Mouse (Mus musculus) erythroblast, embryonic 14.5 days (primary cell): ENCODE measurements around the gene Chpf.

Source experiments
- GATA1 ChIP-seq: IDR thresholded peaks from 2 replicates; pipeline ENCODE4 v1.6.1; 2012; ENCODE audit warnings: low read length, inconsistent platforms, mixed read lengths
- TAL1 ChIP-seq: IDR thresholded peaks from 3 replicates; pipeline ENCODE4 v1.6.1; 2012; ENCODE audit warnings: low read length, inconsistent platforms, mixed read lengths

GRCm38 (mm10) chr1:75501905-75502304, 22.8 kb upstream of the Chpf start:
- TF ChIP-seq TAL1 (no peak), GATA1 (no peak)
